Mouse (Mus musculus): Measurements from ENCODE around the gene Dcdc2b.
A peak's percentile ranks its signal among the peaks of the same experiment; 100 is the strongest.

The Dcdc2b gene

DNA sequence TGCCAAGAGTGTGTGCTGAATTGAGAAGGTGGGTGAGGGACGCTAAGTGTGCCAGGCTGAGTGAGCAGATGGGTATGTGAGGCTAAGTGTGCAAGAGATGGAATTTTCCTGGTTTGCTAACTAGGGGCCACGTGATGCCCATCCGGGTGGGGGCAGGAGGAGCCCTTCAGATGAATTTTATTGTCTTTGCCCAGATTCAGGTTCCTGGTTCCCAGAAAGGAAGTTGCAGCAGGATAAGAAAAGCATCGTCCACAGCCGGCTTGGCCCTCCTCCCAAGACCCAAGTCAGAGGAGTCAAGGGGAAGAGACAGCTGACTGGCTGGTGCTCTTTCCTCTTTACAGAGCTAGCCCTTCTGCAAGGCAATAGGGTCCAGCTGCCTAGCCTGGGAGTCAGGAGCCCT, 35.6 kb downstream of the Dcdc2b start, which contains the start of gene Fam167b:
Gene Fam167b, minus strand, starts transcription at position 84 of the 400 bp plus-strand sequence.
- DNase-seq (ENCODE audit: low spot score in 2 of 2): no peak

- DNase-seq (ENCODE audit: low spot score in 2 of 2): no peak
These were observed 36.4 kb downstream of the Dcdc2b start for GRCm38 (mm10) chr4:129577688-129578087.

DNA sequence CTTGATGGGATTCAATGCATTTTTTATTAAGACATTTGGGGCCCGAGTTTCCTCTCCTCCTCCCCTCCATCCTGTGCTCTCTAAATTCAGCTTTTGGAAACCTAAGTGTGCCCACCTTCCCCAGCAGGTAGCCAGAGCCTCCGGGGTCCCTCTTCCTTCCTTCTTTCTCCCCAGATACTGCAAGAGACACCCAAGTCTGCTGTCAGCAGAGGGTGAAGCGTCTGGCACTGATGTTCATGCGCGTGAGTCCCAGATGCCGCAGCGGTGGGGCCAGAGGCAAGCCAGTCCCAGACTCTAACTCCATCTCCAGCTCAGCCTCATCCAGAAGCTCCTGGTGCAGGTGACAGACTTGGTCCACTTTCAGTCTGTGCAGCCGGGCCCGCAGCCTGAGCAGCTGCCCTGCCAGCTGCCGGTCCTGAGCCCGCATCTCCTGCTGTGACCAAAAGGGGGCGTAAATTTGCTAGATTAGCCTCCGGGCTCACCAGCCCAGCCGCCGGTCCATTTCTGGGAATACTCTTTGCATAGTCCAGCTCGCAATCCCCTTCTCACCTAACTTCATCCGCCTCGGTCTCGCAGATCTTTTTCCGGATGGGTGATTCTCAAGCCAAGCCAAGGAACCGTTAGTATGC, 37.1 kb downstream of the Dcdc2b start:
- DNase-seq (ENCODE audit: low spot score in 2 of 2): peak; percentile 74 to 87

DNA sequence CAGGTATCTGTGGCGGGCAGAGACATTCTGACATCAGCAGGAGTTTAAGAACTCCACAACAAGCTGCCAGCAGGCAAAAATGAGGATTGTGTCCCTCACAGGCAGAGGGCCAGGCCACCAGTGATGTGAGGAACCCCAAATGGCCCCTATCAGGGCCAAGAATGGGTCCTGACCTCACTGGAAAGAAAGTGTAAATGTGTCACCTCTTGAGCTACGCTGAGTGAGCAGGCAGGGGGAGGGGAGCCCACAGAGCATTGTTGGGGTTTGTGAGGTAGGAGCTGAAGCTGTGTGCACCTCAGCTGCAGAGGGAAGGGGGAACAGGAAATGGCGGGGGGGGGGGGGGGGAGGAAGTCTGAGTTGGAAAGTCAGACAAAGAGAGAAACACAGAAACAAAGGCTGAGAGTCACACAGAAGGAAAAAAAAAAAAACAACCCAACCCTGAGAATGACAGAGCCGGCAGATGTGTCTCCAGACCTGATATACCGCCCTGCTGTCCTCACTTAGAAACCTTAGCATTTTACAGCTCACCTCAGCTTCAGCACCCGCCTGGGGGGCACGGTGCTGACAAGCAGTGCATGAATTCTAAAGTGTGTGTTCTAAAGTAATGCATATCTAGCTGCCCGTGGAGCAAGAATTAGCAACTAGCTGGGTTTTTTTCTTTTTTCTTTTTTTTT, 38.7 kb downstream of the Dcdc2b start:
- peak in 1 of 2 experiments; percentile 60 for DNase-seq (ENCODE audit: low spot score in 2 of 2)

GRCm38 (mm10) chr4:129573430-129573829, 40.6 kb downstream of the Dcdc2b start, which contains the start of gene Lck:
Gene Lck (minus strand): TSS chr4:129573641.
- peak; percentile 32 to 70 for DNase-seq (ENCODE audit: low spot score in 2 of 2)

DNA sequence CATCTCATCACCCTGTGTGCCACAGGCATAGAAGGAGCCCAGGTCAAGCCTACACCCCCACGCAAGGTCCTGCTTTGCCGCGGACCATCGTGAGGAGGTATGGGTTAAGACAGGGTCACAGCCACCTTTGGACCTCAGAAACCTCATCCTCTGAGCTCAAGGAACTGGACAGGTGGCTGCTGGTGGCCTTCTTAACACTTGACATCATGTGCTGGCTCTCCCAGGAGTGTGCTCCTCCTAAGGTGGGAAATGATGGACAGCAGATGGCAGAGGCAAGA, 41.0 kb downstream of the Dcdc2b start:
- DNase-seq (ENCODE audit: low spot score in 2 of 2): no peak

DNA sequence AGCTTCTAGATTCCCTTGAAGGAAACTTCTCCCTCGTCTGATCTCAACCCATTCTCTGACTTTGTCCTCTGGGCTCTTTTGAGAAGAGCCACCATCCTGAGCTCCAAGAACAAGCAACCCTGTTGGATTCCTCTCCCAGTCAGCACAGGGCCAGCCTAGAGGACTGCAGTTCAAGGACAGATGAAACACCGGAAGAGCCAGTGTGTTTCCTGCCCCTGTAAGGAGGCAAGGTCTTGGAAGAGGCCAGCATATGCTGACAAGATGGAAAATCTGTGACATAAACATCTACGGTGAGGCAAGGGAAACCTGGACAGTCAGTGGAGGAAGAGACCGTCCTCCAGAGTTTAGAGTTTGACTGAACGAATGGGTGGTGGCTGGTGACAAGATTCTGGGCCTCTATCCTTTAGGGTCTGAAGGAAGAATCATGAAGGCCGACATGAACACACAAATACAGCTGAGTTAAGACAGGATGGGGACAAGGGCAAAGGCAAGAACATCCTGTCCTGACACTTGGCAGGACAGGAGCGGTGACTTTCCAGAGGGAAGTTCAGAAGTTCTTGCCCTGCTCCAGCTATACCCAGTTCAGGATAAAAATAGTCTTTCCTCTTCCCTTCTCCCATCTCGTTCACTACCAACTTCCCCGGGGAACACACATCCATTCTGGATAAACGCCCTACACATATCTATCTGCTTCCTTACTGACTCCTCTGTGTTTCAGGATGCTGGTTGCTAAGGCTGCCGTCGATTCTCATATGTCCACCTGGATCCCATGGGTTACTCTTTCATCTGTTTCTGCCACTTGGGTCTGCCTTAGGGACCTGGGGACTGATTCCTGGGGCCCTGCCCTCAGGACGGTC, 41.6 kb downstream of the Dcdc2b start:
- no peak for DNase-seq (ENCODE audit: low spot score in 2 of 2)

GRCm38 (mm10) chr4:129571551-129572084, 42.4 kb downstream of the Dcdc2b start:
- DNase-seq (ENCODE audit: low spot score in 2 of 2): no peak

DNA sequence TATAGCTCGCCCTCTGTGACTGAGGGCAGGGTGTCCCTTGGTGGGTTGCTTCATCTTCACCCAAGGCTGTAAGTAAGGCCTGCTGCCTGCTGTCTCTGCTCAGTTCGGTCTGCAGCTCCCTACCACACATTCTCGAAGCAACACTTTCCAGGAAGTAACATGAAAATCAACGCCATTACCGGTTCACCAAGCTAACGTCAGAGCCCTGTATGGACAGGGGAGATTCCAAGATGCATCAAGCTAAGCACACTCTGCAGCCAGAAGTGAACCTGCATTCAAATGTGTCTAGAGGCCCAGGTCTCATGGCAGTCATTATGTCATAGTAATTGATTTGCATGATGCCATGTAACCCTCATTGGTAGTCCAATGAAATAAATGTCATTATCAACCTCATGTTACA, 44.0 kb downstream of the Dcdc2b start:
- no peak for DNase-seq (ENCODE audit: low spot score in 2 of 2)

GRCm38 (mm10) chr4:129568366-129568765, 45.7 kb downstream of the Dcdc2b start:
- no peak for DNase-seq (ENCODE audit: low spot score in 2 of 2)

GRCm38 (mm10) chr4:129565139-129565538, 48.9 kb downstream of the Dcdc2b start:
- no peak for DNase-seq (ENCODE audit: low spot score in 2 of 2)

- DNase-seq (ENCODE audit: low spot score in 2 of 2): no peak
These were observed 50.3 kb downstream of the Dcdc2b start for GRCm38 (mm10) chr4:129563718-129564117.

DNA sequence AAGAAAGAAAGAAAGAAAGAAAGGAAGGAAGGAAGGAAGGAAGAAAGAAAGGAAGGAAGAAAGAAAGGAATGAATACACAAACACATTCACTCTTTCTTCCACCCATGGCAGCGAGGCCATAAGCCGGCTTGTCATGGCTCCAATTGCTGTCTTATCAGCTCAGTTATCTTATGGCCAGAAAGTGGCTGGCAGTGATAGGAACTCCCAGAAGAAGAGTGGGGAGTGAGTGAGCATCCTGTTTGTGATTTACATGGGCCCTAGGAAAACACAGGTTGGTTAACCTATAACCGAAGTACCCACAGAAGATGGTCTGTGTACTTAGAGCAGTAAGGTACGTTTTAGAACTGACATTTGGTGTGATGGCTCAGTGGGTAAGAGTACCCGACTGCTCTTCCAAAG, 52.9 kb downstream of the Dcdc2b start:
- no peak for DNase-seq (ENCODE audit: low spot score in 2 of 2)

Data from spleen, postnatal 4 days (tissue).